Mouse (Mus musculus): ENCODE results near the gene Lpcat4.

The Lpcat4 gene

GRCm38 (mm10) chr2:112239212-112239934 is at the start of gene Lpcat4:
Lpcat4 (plus strand) TSS chr2:112239468.
- DNase-seq (ENCODE audit: low read depth, low spot score): peak; percentile 87

GRCm38 (mm10) chr2:112196859-112197258 is 42.4 kb upstream of the Lpcat4 start:
- peak; percentile 66 for DNase-seq (ENCODE audit: low read depth, low spot score)

DNA sequence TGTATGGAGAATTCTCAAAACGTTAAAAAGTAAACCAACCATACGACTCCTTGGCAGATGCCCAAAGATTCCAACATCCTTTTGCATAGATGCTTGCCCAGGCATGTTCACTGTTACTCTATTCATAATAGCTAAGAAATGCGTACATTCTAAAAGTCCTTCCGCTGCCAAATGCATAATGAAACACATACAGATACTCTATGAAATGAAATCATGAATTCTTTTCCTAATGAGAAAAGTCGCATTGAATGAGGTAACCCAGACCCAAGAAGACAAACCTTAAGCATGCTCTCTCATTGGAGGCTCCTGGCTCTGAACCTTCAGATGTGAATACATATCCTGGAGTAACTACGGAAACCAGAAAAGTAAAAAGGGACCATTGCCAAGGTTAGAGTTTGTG is 36.2 kb upstream of the Lpcat4 start:
- no peak for DNase-seq (ENCODE audit: low read depth, low spot score)

DNA sequence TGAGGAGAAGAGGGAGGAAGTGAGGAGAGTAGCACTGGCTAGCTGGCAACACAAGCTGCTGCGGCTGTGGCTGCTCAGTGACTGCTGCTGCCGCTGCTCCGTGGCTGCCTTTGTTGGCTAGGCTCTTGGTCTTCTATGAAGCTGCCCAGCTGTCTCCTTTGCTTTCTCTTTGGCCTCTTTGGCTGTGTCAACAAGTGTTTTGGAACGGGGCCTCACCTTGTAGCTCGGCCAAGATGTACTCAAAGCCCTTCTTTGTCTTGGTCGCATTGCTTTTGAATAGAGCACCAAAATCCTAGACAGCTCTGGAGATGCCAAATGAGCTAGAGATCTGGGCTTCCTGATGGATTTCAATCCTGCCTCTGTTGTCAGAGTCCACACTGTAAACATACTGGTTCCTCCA is 29.1 kb upstream of the Lpcat4 start:
- DNase-seq (ENCODE audit: low read depth, low spot score): no peak

- no peak for DNase-seq (ENCODE audit: low read depth, low spot score)
These were observed 28.6 kb upstream of the Lpcat4 start for GRCm38 (mm10) chr2:112210699-112211098.

- peak; percentile 59 for DNase-seq (ENCODE audit: low read depth, low spot score)
These were observed 23.3 kb upstream of the Lpcat4 start for GRCm38 (mm10) chr2:112215977-112216376.

DNA sequence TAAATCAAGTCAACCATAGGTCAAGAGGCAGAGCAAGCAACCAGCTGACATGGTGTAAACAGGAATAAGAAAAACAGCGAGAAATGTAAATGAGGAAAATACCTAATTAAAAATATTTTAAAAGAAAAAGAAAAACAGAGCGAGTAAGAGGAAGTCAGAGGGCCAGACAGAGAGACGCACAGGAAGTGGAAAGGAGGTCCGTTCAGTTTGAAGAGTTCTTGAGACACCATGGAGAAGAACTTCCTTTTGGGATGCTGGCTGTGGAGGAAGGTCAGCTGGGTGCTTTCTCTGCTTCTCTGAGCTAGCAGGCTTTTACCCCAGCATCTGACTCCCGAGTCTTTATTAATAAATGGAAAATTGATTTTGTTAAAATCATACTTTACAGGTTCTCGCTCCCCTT is 21.7 kb upstream of the Lpcat4 start:
- DNase-seq (ENCODE audit: low read depth, low spot score): no peak

- no peak for DNase-seq (ENCODE audit: low read depth, low spot score)
These were observed 18.4 kb upstream of the Lpcat4 start for GRCm38 (mm10) chr2:112220880-112221279.

DNA sequence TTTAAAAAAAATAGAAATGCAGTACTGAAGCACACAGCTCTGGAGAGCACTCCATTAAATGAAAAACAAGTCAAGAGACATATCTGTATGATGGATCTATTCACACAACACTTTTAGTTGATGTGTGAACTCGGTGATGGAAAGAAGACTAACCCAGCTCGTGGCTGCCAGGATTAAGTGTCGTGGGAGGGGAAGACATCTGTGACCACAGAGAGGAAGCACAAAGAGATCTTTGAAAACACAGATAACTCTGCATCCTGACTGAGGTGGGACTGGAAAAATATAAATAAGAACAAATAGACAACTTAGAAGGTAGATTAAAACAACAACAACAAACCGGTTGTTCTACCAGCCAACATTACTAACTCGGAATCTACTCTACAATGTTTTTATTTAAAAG is 16.7 kb upstream of the Lpcat4 start:
- no peak for DNase-seq (ENCODE audit: low read depth, low spot score)

- no peak for DNase-seq (ENCODE audit: low read depth, low spot score)
These were observed 14.9 kb upstream of the Lpcat4 start for GRCm38 (mm10) chr2:112224356-112224755.

- no peak for DNase-seq (ENCODE audit: low read depth, low spot score)
These were observed 6.6 kb upstream of the Lpcat4 start for GRCm38 (mm10) chr2:112232623-112233022.

- DNase-seq (ENCODE audit: low read depth, low spot score): no peak
These were observed 2.6 kb upstream of the Lpcat4 start for GRCm38 (mm10) chr2:112236620-112237019.

GRCm38 (mm10) chr2:112238006-112238405 is 1.3 kb upstream of the Lpcat4 start:
- DNase-seq (ENCODE audit: low read depth, low spot score): no peak

DNA sequence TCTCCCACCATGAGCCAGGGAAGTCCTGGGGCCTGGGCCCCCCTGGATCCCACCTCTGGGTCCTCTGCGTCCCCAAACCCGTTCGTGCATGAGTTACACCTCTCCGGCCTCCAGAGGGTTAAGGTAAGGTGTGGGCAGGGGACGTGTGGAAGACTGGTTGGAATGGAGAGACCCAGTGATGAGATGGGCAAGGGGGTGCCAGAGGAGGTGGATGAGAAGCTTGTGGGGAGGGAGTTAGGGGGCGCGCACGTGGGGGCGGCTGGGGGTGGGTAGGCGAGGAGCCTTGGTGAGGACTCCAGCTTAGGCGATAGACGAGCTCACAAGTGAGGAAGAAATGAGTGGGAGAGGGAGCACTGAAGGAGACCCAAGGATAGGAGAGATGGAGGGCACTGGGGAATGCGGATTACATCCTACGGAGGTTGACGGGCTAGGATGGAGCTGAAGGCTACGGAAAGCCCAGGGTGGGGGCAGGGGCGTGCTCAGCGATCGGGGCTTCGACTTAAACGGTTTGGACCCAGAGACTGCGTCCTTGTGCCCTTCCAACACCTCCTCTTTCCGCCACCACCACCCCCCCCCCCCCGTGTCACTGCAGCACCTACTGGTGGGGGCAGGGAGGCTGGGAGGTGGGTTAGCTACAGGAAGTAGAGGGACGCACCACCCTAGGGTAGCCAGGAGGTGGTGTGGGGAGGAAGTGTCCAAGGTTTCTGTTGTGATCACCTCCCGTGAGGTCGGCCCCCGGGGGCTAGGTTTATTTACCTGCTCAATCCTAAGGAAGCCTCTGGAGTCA is 860 bp downstream of the Lpcat4 start:
- DNase-seq (ENCODE audit: low read depth, low spot score): no peak

DNA sequence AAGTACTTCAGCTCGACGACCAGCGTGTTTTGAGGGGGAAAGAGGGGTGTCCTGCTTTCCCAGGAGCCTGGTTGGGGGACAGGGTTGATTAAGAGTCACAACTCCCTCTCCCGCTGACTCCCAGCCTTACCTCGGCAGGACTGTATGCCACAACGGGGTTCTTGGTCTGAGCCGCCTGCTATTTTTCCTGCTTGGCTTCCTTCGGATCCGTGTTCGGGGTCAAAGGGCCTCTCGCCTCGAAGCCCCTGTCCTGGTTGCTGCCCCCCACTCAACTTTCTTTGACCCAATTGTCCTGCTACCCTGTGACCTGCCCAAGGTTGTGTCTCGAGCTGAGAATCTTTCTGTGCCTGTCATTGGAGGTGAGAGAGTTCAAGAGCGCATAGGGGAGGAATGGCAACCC is 2.5 kb downstream of the Lpcat4 start:
- DNase-seq (ENCODE audit: low read depth, low spot score): no peak

DNA sequence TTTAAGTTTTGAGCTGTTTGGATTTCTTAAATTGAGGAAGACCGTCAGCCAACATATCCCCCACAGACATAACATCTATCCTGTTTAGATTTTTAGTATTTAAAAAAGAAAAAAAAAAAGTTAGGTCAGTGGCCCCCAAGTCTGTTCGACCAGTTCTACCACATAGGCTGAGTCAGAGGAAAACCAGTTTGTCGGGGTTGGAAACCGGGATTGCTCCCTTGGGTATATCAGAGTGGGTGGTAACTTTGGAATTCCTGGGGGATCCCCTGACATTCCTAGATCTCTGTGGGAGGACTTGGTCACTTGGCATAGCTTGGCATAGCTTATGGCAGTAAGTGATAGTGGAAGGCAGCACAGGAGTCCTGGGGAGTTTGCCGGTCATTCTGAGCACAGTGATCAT is 6.0 kb downstream of the Lpcat4 start:
- no peak for DNase-seq (ENCODE audit: low read depth, low spot score)

GRCm38 (mm10) chr2:112246193-112246592 is 6.9 kb downstream of the Lpcat4 start:
- DNase-seq (ENCODE audit: low read depth, low spot score): no peak

DNA sequence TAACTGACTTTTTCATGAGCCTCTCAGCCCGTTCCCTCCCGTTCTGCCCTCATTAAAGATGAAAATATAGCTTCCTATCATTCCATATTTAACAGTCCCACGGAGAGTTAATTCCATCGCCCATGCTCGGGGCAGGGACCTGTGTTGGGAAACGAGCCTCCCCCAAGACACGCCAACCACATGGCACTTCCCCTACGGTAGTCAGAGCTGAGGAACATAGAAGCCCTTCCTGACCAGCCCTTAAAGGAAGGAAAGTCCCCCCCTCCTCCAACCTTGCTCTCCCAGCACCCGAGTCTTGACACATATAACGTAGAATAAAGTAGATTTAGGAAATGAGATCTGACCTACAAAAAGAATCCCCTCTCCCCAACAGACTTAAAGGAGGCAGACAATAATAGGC is 8.1 kb downstream of the Lpcat4 start:
- no peak for DNase-seq (ENCODE audit: low read depth, low spot score)

DNA sequence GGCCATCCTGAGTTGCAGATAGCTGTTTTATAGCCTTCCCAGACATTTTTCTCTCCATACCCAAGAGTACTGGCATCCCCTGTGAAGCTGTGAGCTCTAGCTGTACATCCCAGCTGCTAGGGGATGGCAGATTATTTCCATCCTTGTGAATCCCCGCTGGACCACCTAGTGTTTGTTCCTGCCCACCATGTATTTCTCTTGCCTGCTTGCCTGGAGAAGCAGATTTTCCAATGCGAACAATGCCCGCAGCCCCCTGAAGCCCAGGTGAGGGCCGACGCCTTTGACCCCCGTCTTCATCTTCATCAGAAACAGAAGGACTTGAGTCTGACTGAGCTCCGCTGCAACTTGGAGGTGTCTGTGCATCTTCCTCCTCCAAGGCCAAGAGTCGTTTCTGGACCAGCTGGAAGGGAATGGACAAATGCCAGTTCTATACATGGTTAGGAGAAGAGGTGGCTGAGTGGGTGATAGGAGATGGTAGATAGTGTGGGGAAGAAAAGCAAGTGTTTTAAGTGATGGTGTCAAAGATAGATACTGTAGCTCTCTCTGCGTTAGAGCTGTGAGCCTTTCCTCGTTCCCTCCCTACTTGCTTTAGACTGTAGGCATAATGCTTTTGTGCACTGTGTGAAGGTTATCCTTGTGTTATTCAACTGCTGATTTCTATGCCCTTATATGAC is 10.6 kb downstream of the Lpcat4 start:
- no peak for DNase-seq (ENCODE audit: low read depth, low spot score)

GRCm38 (mm10) chr2:112254675-112255515 is 15.6 kb downstream of the Lpcat4 start:
- no peak for DNase-seq (ENCODE audit: low read depth, low spot score)

DNA sequence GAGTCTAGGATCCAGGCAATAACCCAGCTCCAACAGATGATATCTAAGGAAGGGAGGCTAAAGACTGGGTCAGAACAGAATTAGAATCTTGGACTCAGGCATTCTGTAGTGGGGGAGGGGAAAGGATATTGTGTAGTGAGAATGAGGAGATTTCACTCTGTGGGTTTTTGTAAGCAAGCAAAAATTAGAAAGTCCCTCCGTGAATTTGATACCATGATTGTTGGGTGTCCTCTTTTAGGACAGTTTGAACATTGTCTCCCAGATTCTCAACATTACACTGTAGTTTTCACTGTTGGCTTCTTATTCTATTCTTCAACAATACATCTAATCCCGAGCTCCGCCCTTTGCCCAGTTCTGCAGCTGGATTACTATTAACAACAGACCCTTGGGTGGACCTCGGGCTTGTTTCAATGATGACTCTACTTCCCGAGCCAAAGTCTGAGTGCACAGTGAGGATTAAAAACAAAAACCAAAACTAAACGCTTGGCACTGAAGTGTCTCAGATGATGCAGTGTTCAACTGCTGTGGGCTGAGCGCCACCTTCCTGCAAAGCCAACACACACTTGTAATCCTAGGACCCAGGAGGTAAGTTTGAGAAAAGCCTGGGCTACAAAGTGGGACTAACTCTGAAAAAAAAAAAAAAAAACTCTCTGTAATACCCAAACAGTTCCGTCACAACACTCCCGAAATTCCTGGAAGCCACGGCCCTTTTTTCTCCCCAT is 20.1 kb downstream of the Lpcat4 start, which contains the start of gene Nutm1:
Gene Nutm1 (minus strand): TSS at position 51 of the 722 bp plus-strand sequence.
- no peak for DNase-seq (ENCODE audit: low read depth, low spot score)
